Mouse (Mus musculus) midbrain, postnatal 0 days (tissue): ENCODE measurements at regions not wholly inside any gene's neighbourhood (a gene's known extent, or its start where the extent isn't known, plus 50 kb on each side); places are given as distances from the start of the nearest gene placed in this dataset.

Experiments
- ATAC-seq: fragments of 200-750 bp; cut with Nextera tagmentation; 2 replicates; pipeline ENCODE4 v1.8.0; 2017; ENCODE audit warnings: moderate number of reproducible peaks, mild to moderate bottlenecking, moderate TSS enrichment, moderate library complexity; ENCODE audit not compliant: low FRiP score
- DNase-seq: peaks from one replicate; pipeline ENCODE4 v3.0.0-alpha.2; 2015; ENCODE audit warnings: low spot score
- H3K27ac ChIP-seq: fragments of 300-500 bp; sonication (generic); 2 replicates; pipeline ENCODE4 v1.5.1; 2014; ENCODE audit warnings: low read depth, mild to moderate bottlenecking, low read length, mixed read lengths
- H3K27me3 ChIP-seq: fragments of 300-500 bp; sonication (generic); 2 replicates; pipeline ENCODE4 v1.6.1; 2014; ENCODE audit warnings: low read length, control low read depth, mixed read lengths; ENCODE audit not compliant: insufficient read depth
- H3K36me3 ChIP-seq: fragments of 300-500 bp; sonication (generic); 2 replicates; pipeline ENCODE4 v1.6.1; 2014; ENCODE audit warnings: low read length, control low read depth, mixed read lengths; ENCODE audit not compliant: insufficient read depth
- H3K4me1 ChIP-seq: fragments of 300-500 bp; sonication (generic); 2 replicates; pipeline ENCODE4 v1.6.1; 2014; ENCODE audit warnings: mild to moderate bottlenecking, control low read depth, antibody characterized with exemption, low read length, mixed read lengths; ENCODE audit not compliant: insufficient read depth
- H3K4me2 ChIP-seq: fragments of 300-500 bp; sonication (generic); 2 replicates; pipeline ENCODE4 v1.6.1; 2014; ENCODE audit warnings: low read depth, mild to moderate bottlenecking, low read length, mixed read lengths; ENCODE audit not compliant: poor library complexity, severe bottlenecking
- H3K4me3 ChIP-seq: fragments of 300-500 bp; sonication (generic); 2 replicates; pipeline ENCODE4 v1.5.1; 2014; ENCODE audit warnings: low read depth, mild to moderate bottlenecking, low read length, moderate library complexity
- H3K9ac ChIP-seq: fragments of 300-500 bp; sonication (generic); replicated peaks from 2 replicates; pipeline ENCODE4 v1.6.1; 2014; ENCODE audit warnings: mild to moderate bottlenecking, low read length, moderate library complexity, mixed read lengths; ENCODE audit not compliant: poor library complexity, severe bottlenecking
- H3K9me3 ChIP-seq: fragments of 300-500 bp; sonication (generic); 2 replicates; pipeline ENCODE4 v1.6.1; 2016; ENCODE audit warnings: low read length, control low read depth
- CTCF ChIP-seq: IDR thresholded peaks from 2 replicates; pipeline ENCODE4 v1.5.1; 2016; ENCODE audit warnings: antibody characterized with exemption, mild to moderate bottlenecking
- WGBS: fragments of 180-500 bp; shearing (Covaris S2); extraction: QIAGEN DNeasy Blood & Tissue Kit; methylation state at CpG from one replicate; pipeline ENCODE4 v1.1.7; 2014; 5-methylcytosine and 5-hydroxymethylcytosine counted together

- Histone ChIP-seq H3K9me3 (no peaks in the 10 kb centered on the region), H3K4me2 (no peak overlapping the region), H3K27ac (no peak overlapping the region), H3K36me3 (no peaks in the 10 kb centered on the region), H3K4me1 (no peaks in the 10 kb centered on the region), H3K27me3 (no peaks in the 10 kb centered on the region), H3K9ac (no peak overlapping the region), H3K4me3 (no peak overlapping the region)
- DNase-seq (no peak), ATAC-seq (no peak)
- WGBS, result 71% methylated on average over 4 of the region's 4 CpGs
- no peak for TF ChIP-seq CTCF
These were observed 111.1 kb upstream of the Jag1 start for GRCm38 (mm10) chr2:137227495-137227894.

- DNase-seq, result no peak
- Histone ChIP-seq H3K9ac (no peak overlapping the region), H3K27ac (no peak overlapping the region), H3K4me1 (no peaks in the 10 kb centered on the region), H3K27me3 (no peaks in the 10 kb centered on the region), H3K36me3 (no peaks in the 10 kb centered on the region), H3K9me3 (no peaks in the 10 kb centered on the region), H3K4me2 (no peak overlapping the region), H3K4me3 (no peak overlapping the region)
- no peak for TF ChIP-seq CTCF
- no peak for ATAC-seq
- 86% methylated on average over 10 of the region's 10 CpGs for WGBS
These were observed 108.5 kb upstream of the Jag1 start for GRCm38 (mm10) chr2:137224702-137225552.

DNA sequence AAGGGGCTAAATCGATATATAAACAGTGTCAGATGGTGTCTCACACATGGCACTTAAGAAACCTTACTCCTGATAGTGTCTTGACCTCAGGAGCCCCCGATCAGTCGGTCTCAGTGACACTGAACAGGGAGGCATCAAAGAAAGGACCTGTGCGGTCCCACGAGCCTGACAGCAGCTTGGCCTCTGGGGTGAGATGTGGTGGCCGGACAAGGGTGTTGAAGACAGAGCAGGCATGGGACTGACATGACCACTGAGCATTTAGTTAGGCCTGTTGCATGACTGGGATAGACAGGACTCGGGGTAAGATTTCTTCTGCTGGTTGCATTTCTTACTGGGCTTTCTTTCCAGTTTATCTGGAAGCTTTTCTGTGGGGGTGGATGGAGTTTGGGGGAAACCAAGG, 99.3 kb upstream of the Jag1 start:
- WGBS, result 81% methylated on average over 7 of the region's 7 CpGs

DNA sequence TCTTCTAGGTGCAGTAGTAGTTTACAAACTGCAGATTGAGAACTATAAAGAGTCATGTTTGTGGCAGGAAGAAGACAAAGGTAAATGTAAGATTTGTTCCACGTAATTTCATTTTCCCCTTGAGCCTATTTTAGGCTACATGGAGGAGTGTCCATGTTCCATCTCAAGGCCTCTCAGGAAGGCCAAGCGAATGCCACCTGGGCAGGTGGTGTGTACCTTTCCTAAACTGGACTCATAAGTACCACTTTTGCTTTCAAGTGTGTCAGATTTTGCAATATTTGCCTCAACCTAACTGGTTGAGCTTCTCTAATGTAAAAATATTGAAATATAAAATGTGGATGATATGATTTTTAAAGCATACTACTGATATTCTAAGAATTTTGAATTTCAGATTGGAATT, 91.4 kb upstream of the Jag1 start:
- Histone ChIP-seq H3K27ac (no peak overlapping the region), H3K4me3 (no peak overlapping the region), H3K9ac (no peak overlapping the region), H3K4me2 (no peak overlapping the region), H3K9me3 (no peaks in the 10 kb centered on the region), H3K36me3 (no peaks in the 10 kb centered on the region), H3K27me3 (no peaks in the 10 kb centered on the region), H3K4me1 (no peaks in the 10 kb centered on the region)
- no peak for TF ChIP-seq CTCF
- ATAC-seq (no peak), DNase-seq (no peak)
- 91% methylated on average over 2 of the region's 2 CpGs for WGBS

More for the DNA sequence above, 99.3 kb upstream of the Jag1 start:
- H3K4me2 ChIP-seq, result no peak overlapping the region
- no peaks in the 10 kb centered on the region for H3K36me3 ChIP-seq
- no peak for ATAC-seq
- no peak overlapping the region for H3K4me3 ChIP-seq
- no peaks in the 10 kb centered on the region for H3K9me3 ChIP-seq
- no peaks in the 10 kb centered on the region for H3K4me1 ChIP-seq
- DNase-seq, result no peak
- no peak for TF ChIP-seq CTCF
- no peaks in the 10 kb centered on the region for H3K27me3 ChIP-seq
- H3K9ac ChIP-seq, result no peak overlapping the region
- H3K27ac ChIP-seq, result no peak overlapping the region

- Histone ChIP-seq H3K36me3 (no peaks in the 10 kb centered on the region), H3K27ac (no peak overlapping the region), H3K9ac (no peak overlapping the region), H3K9me3 (no peaks in the 10 kb centered on the region), H3K4me1 (no peaks in the 10 kb centered on the region), H3K4me3 (no peak overlapping the region), H3K27me3 (no peaks in the 10 kb centered on the region), H3K4me2 (no peak overlapping the region)
- no peak for ATAC-seq
- 67% methylated on average over 6 of the region's 6 CpGs for WGBS
- TF ChIP-seq CTCF, result no peak
- peak; percentile 10 for DNase-seq
These were observed 87.9 kb upstream of the Jag1 start for GRCm38 (mm10) chr2:137204274-137204850.

GRCm38 (mm10) chr2:137200101-137200500, 83.7 kb upstream of the Jag1 start:
- DNase-seq, result no peak
- no peak for TF ChIP-seq CTCF
- Histone ChIP-seq H3K9me3 (no peaks in the 10 kb centered on the region), H3K4me2 (no peak overlapping the region), H3K27me3 (no peaks in the 10 kb centered on the region), H3K27ac (no peak overlapping the region), H3K9ac (no peak overlapping the region), H3K36me3 (no peaks in the 10 kb centered on the region), H3K4me1 (no peaks in the 10 kb centered on the region), H3K4me3 (no peak overlapping the region)
- WGBS, result 88% methylated on average over 4 of the region's 4 CpGs
- ATAC-seq, result no peak
